Mouse (Mus musculus) A20 (cell line): ENCODE data around the gene D630003M21Rik.

ENCODE experiments used
- DNase-seq: peaks from one replicate; pipeline ENCODE4 v3.0.0-alpha.2; 2011; ENCODE audit warnings: low read depth, low spot score

The D630003M21Rik gene

DNA sequence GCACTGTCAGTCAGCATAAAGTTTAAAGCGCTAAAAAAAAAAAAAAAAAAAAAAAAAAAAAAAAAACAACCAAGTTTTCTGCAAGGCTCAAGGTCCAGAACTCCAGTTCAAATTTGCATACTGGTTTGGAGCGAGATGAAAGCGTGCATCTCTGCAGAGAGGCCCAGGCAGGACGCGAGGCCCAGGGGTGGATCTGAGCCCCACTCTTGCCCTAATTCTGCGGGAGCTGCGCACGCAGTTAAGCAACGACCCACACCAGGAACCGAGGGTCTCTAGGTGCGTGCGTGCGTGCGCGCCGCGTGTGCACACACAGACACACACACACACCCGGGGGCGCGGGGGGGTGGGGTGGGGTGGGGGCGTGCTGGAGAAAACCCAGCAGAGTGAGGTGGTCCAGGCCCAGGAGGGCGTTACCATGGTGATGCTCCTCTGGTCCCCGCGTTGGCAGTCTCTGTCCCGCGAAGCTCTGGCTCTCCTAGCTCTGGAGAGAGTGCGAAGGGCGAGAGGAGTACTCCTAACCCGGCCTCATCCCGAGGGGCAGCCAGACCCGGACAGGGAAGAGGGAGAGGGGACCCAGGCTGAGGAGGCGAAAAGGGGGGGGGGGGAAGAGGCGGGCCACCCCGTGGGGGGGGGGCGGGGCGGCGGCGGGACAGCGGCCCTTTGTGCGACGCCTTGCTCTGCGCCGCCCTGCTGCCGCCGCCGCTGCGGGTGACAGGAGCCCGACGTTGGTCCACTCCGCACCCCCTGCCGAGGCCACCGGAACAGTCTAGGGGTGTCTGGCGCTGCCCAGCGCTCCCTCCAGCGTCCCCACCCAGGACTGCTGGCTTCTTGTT, at the start of gene D630003M21Rik:
D630003M21Rik (minus strand) TSS at position 553 of the 833 bp plus-strand sequence.
- no peak for DNase-seq

DNA sequence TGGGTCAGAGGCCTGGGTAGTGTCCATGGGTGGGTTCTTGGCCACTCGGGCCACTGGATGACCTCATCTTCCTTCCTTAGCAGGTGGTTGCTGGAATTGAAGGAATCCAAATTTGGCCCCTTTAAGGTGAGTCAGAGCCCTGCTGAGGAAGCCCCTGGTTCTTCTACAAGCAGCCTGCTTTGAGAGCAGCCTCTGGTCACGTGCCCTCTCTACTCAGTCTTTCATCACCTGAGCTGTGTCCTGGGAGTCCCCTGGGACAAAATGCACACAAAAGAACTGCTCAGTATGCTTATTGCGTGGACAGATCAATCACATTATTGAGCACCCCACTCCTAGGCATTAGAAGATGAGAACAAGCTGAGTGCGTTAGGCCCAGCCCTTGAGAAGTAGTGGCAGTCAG, 47.9 kb upstream of the D630003M21Rik start:
- no peak for DNase-seq

- no peak for DNase-seq
These were observed 47.4 kb upstream of the D630003M21Rik start for GRCm38 (mm10) chr2:158276451-158276850.

DNA sequence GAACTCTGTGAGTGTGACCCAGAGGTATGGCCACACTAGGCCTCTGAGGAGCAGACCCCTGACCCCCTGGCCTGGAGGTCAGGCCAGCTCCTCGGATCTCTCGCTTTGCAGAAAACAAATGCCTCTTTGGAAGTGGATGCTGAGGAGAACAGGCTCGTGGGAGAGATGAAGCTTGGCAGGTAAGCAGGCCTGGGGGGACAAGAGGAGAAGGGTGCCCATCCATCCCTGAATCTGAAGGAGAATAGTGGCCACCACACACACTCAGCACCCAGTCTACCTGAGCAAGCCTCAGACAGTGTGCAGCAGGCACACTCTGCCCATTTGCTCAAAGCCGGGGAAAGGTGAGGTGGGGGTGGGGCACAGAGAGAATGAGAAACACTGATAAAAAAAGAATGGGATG, 46.8 kb upstream of the D630003M21Rik start:
- no peak for DNase-seq

DNA sequence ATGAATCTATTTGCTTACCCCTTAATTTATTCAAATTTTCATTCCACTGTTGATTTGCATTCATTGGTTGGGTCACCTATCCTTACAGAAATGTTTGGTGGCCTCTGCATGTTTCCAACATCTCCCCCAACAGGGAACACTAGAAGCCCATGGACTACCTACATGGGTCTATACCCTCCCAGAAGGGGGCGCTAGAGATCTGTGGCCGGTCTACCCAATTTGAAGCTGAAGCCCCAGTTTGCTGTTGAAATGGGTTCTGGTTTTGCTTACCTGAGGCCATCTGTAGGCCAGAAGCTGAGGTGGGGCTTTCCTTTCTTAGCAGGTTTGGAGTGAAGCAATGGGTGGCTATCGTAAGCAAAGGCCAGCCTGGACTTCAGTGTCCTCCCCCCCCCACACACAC, 46.3 kb upstream of the D630003M21Rik start:
- DNase-seq: peak; percentile 16

- DNase-seq: no peak
These were observed 44.6 kb upstream of the D630003M21Rik start for GRCm38 (mm10) chr2:158273646-158274045.

DNA sequence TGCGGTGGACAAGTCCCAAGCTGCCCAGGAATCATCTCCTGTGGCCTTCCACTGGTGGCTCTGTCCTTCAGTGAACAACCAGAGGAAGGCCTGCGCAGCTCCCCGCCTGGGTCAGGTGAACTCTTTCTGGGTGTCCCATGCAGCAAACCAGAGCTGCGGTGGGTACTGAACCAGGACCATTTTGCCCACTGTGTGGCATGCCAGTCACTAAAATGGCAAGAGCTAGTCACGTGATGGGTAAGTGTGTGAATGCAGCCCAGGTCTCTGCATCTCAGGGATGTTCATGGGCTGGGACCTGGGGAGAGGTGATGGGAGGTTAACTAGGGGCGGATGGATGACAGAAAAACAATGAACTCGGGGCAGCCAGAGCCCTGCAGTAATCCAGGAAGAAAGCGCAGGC, 41.0 kb upstream of the D630003M21Rik start:
- no peak for DNase-seq

DNA sequence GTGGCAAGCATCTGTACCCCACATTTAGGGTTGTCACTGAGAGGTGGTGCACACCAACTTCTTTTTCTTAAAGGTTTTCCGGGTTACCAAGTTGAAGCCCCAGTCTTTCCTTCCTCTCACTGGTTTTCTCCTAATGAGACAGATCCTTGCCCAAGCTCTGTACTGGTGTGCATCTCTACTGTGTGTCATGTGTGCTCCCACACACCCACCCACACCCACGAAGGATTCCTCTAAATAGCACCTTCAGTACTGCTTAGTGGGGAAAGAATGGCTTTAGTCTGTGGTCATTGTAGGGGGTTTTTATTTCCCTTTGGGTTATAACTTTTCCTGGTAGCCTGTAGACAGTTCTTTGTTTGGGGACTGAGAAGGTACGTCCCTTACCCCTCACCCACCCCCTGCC, 35.9 kb upstream of the D630003M21Rik start:
- no peak for DNase-seq

- no peak for DNase-seq
These were observed 30.5 kb upstream of the D630003M21Rik start for GRCm38 (mm10) chr2:158259498-158259897.

DNA sequence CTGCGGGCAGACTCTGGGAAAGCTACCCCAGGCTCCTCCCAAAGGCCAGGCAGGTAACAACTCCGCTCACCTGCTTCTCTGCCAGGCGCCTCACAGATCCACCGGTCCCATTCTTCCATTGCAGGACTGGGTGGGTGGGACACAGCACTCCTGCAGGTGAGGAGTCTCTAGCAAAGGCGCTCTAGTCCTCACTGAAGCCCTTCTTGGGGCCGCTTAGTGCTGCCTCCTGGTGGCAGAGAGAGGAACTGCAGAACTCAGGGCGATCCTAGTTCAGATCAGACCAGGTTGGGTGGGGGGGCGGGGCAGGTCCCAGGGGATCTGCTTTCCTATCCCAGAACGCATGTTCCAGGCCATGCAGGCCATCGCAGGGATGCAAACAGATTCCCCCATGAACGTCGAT, 29.8 kb upstream of the D630003M21Rik start:
- peak; percentile 79 for DNase-seq

GRCm38 (mm10) chr2:158258005-158258418, 29.0 kb upstream of the D630003M21Rik start, which contains the start of gene Bpi:
Bpi (plus strand) TSS chr2:158258094.
- DNase-seq: peak; percentile 91

DNA sequence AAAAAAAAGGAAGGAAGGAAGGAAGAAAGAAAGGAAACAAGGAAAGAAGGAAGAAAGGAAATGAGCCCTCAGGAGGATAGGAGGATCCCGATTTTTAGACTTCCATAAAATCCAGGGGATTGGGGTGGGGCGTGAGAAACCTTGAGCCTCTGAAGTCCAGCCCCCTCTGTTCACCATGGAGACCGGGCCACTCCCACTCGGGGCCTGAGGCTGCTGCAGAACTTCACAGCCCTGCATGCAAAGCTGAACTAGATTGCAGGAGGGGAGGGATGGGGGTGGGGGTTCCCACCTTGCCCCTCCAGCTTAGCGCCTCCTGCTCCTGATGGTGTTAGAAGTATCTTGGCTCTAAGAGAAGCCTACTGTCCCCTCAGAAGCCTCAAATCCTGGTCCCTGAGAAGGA, 27.9 kb upstream of the D630003M21Rik start:
- DNase-seq: no peak

GRCm38 (mm10) chr2:158253806-158254205, 24.8 kb upstream of the D630003M21Rik start:
- DNase-seq: no peak

DNA sequence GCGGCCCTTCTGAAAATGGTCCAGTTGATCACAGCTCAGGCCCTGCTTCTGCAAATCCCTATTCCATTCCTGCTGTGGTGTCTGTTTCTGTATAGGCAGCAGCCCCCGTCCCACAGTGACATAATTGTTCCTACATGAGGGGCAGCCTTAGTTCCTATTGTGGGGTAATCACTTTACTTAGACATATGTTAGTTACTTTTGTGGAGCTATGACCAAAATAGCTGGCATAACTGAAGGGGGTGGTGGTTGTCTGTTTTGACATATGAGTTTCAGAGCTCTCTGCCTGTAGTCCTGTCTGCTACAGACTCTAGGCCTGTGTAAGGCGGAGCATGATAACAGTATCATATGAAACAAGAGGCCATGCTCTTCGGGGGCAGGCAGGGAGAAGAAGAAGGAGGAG, 21.5 kb upstream of the D630003M21Rik start:
- DNase-seq: no peak

DNA sequence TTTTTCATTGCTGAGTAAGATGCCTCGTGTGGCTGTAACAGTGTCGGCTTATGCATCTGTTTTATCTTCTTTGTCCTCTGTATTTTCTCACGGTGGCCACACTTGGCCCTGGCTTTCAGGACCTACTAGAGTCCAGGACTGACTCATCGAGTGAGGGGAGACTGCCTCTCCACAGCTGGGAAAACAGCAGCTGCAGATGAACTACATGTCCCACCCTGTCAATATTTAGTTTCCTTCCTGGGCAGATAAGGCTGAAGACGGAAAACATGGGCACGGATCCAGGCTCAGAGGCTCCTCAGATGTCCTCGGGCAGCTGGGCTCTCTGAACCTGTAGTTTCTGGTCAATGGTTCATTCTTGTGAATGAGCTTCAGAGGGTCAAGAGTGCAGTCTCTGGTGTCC, 19.3 kb upstream of the D630003M21Rik start:
- DNase-seq: no peak

GRCm38 (mm10) chr2:158247852-158248251, 18.8 kb upstream of the D630003M21Rik start:
- no peak for DNase-seq

DNA sequence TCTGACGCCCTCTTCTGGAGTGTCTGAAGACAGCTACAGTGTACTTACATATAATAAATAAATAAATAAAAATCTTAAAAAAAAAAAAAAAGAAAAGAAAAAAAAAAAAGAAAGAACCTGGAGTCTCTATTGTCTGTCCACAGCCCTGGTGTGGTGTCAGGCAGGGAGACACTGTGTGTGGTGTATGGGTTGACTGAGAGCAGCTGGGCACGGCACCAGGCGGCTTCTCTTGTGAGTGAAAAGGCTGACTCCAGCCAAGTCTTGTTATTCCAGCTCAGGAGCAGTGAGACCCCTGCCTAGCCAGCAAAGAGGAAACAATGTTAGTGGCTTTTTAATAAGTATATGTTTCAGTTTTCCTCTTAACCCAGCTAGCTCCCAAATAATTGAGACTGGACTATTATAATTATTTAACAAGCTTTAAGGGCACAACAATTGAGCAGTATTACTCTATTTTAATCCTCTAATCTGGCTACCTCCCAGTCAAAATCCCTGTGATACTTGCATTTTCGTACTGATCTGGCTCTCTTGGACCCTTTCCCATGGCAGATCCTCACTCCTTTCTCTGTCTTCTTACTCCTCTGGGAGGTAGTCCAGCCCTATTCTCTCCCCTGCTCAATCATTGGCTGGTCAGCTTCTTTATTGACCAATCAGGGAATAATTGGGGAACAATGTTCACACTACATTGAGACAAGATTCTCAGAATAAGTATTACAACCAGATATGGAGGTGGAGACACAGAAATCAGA, 16.2 kb upstream of the D630003M21Rik start:
- DNase-seq: no peak

DNA sequence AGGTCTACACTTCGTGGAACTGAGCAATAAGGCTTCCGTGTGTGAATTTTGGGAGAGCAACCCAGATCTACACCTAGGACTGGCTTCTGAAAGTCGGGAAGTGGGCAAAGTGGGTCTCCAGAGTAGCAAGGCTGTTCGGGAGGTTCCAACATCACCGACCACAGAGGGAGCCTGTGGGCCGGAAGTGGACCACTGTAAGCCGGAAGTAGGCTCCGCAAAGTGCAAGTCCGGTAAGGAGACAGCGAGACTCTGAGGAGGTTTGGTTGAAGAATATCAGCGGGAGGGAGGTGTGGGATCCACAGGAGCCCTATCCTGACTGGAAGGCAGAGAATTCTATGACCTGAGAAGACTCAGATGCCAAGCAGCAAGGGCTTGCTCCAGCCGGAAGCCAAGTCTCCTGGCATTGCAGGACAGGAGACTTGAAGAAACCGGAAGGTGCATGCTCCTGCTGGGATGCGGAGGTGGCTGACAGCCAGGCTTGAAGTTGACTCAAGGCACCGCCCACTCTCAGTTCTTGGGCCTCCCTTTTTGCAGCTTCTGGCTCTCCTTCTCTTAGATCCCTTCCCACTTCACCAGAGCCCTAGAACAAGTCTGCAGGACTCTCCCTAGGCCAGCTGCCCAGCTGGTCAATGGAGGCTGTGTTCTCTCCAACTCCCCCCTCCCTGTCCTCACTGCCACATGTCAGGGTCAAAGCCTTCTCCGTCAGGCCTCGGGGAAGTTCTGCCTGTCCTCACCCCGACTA, 14.3 kb upstream of the D630003M21Rik start:
- no peak for DNase-seq

GRCm38 (mm10) chr2:158242170-158242896, 13.3 kb upstream of the D630003M21Rik start:
- DNase-seq: no peak

DNA sequence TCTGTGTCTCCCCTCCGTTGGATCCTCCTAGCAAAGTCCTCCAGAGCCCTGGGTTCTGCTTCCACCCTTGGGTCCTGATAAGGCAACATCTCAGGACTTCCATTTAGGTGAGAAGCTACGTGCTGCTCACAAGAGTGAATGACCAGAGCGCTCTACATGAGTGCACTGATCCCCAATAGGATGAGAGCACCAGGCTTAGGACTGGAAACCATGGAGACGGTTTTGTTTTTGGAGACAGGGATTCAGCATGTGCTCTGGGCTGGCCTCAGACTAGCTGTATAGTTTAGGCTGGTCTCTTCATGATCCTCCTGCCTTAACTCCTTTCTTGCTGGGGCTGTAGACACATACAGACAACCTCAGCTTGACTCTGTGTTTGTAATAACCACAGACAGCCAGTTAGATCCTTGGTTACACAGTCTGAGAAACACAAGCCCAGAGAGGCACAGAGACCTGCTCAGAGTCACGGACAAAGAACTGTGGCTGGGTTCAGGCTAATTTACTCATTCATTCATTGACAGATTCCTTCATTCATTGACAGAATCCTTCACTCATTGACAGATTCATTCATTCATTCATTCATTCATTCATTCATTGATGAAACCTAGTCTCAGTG, 12.2 kb upstream of the D630003M21Rik start:
- DNase-seq: no peak

DNA sequence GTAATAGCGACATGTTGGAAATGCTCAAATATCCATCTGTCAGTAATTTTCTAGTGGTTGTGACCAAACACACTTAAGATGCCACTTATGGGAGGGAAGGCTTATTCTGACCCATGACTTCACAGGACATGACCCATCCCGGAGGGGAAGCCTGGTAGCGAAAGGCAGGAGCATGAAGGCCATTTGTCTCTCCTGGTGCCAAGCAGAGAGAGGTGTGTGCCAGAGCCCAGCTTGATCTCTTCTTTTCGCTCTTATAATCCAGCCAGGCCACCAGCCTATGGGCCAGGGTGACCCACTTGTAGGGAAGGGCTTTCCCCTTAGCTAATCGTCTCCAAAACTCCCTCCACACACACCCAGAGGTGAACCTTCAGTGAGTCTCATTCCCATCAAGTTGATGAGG, 9.1 kb upstream of the D630003M21Rik start:
- no peak for DNase-seq
